Mouse (Mus musculus): ENCODE data around the gene Efna5. TPM values are rescaled to one million over a fixed set of nuclear protein-coding genes. Genes with fewer than 3 reads are reported as not detected.

Gene Efna5
- polyA plus RNA-seq, 1 experiment from 2014 or later, result 70.3 TPM

- no peak overlapping the region for H3K9ac ChIP-seq (replicated peaks; ENCODE audit: low read length)
- 93% methylated on average over 6 of the region's 6 CpGs for WGBS
Measured at GRCm38 (mm10) chr17:62652451-62652850, 228.7 kb downstream of the Efna5 start.

GRCm38 (mm10) chr17:62651696-62652095 lies 229.4 kb downstream of the Efna5 start:
- Histone ChIP-seq H3K4me2 (ENCODE audit: low read depth, low read length) (no peak overlapping the region), H3K4me3 (ENCODE audit: low read depth, low read length) (no peak overlapping the region), H3K9me3 (replicated peaks; ENCODE audit: control insufficient read depth, low read length) (no peaks in the 10 kb centered on the region), H3K27ac (replicated peaks; ENCODE audit: low read depth, low read length) (no peak overlapping the region), H3K27me3 (ENCODE audit: control insufficient read depth, insufficient read depth, low read length) (no peaks in the 10 kb centered on the region), H3K4me1 (ENCODE audit: control insufficient read depth, insufficient read depth, low read length) (no peaks in the 10 kb centered on the region), H3K9ac (replicated peaks; ENCODE audit: low read length) (no peak overlapping the region), H3K36me3 (replicated peaks; ENCODE audit: control insufficient read depth, insufficient read depth, low read depth, low read length) (no peaks in the 10 kb centered on the region)
- no peak for ATAC-seq (replicated peaks; ENCODE audit: insufficient number of reproducible peaks, low FRiP score, low TSS enrichment, low read depth)
- no peak for DNase-seq (ENCODE audit: low spot score)
- 90% methylated on average over 8 of the region's 8 CpGs for WGBS

More at GRCm38 (mm10) chr17:62652451-62652850, 228.7 kb downstream of the Efna5 start:
- Histone ChIP-seq H3K4me3 (ENCODE audit: low read depth, low read length) (no peak overlapping the region), H3K27ac (replicated peaks; ENCODE audit: low read depth, low read length) (no peak overlapping the region), H3K27me3 (ENCODE audit: control insufficient read depth, insufficient read depth, low read length) (no peaks in the 10 kb centered on the region), H3K4me1 (ENCODE audit: control insufficient read depth, insufficient read depth, low read length) (no peaks in the 10 kb centered on the region), H3K36me3 (replicated peaks; ENCODE audit: control insufficient read depth, insufficient read depth, low read depth, low read length) (no peaks in the 10 kb centered on the region), H3K4me2 (ENCODE audit: low read depth, low read length) (no peak overlapping the region), H3K9me3 (replicated peaks; ENCODE audit: control insufficient read depth, low read length) (no peaks in the 10 kb centered on the region)
- DNase-seq (ENCODE audit: low spot score) (no peak), ATAC-seq (replicated peaks; ENCODE audit: insufficient number of reproducible peaks, low FRiP score, low TSS enrichment, low read depth) (no peak)

GRCm38 (mm10) chr17:62649293-62649950 lies 231.7 kb downstream of the Efna5 start:
- H3K27me3 ChIP-seq (ENCODE audit: control insufficient read depth, insufficient read depth, low read length), result no peaks in the 10 kb centered on the region
- 93% methylated on average over 10 of the region's 10 CpGs for WGBS
- no peaks in the 10 kb centered on the region for H3K4me1 ChIP-seq (ENCODE audit: control insufficient read depth, insufficient read depth, low read length)
- DNase-seq (ENCODE audit: low spot score) (no peak), ATAC-seq (replicated peaks; ENCODE audit: insufficient number of reproducible peaks, low FRiP score, low TSS enrichment, low read depth) (no peak)
- no peaks in the 10 kb centered on the region for H3K36me3 ChIP-seq (replicated peaks; ENCODE audit: control insufficient read depth, insufficient read depth, low read depth, low read length)
- no peak overlapping the region for H3K9ac ChIP-seq (replicated peaks; ENCODE audit: low read length)
- no peak overlapping the region for H3K27ac ChIP-seq (replicated peaks; ENCODE audit: low read depth, low read length)
- no peaks in the 10 kb centered on the region for H3K9me3 ChIP-seq (replicated peaks; ENCODE audit: control insufficient read depth, low read length)
- no peak overlapping the region for H3K4me2 ChIP-seq (ENCODE audit: low read depth, low read length)
- no peak overlapping the region for H3K4me3 ChIP-seq (ENCODE audit: low read depth, low read length)

GRCm38 (mm10) chr17:62646836-62647235 lies 234.3 kb downstream of the Efna5 start:
- Histone ChIP-seq H3K9me3 (replicated peaks; ENCODE audit: control insufficient read depth, low read length) (no peaks in the 10 kb centered on the region), H3K4me1 (ENCODE audit: control insufficient read depth, insufficient read depth, low read length) (no peaks in the 10 kb centered on the region), H3K27me3 (ENCODE audit: control insufficient read depth, insufficient read depth, low read length) (no peaks in the 10 kb centered on the region), H3K4me3 (ENCODE audit: low read depth, low read length) (no peak overlapping the region), H3K4me2 (ENCODE audit: low read depth, low read length) (no peak overlapping the region), H3K9ac (replicated peaks; ENCODE audit: low read length) (no peak overlapping the region), H3K36me3 (replicated peaks; ENCODE audit: control insufficient read depth, insufficient read depth, low read depth, low read length) (no peaks in the 10 kb centered on the region), H3K27ac (replicated peaks; ENCODE audit: low read depth, low read length) (no peak overlapping the region)
- no peak for DNase-seq (ENCODE audit: low spot score)
- WGBS, result 96% methylated on average over 8 of the region's 8 CpGs
- ATAC-seq (replicated peaks; ENCODE audit: insufficient number of reproducible peaks, low FRiP score, low TSS enrichment, low read depth), result no peak

GRCm38 (mm10) chr17:62642447-62643145 lies 238.5 kb downstream of the Efna5 start:
- no peak overlapping the region for H3K4me3 ChIP-seq (ENCODE audit: low read depth, low read length)
- ATAC-seq (replicated peaks; ENCODE audit: insufficient number of reproducible peaks, low FRiP score, low TSS enrichment, low read depth) (no peak), DNase-seq (ENCODE audit: low spot score) (no peak)
- no peak overlapping the region for H3K4me2 ChIP-seq (ENCODE audit: low read depth, low read length)
- no peaks in the 10 kb centered on the region for H3K4me1 ChIP-seq (ENCODE audit: control insufficient read depth, insufficient read depth, low read length)
- H3K36me3 ChIP-seq (replicated peaks; ENCODE audit: control insufficient read depth, insufficient read depth, low read depth, low read length), result no peaks in the 10 kb centered on the region
- no peaks in the 10 kb centered on the region for H3K9me3 ChIP-seq (replicated peaks; ENCODE audit: control insufficient read depth, low read length)
- H3K9ac ChIP-seq (replicated peaks; ENCODE audit: low read length), result no peak overlapping the region
- no peak overlapping the region for H3K27ac ChIP-seq (replicated peaks; ENCODE audit: low read depth, low read length)
- H3K27me3 ChIP-seq (ENCODE audit: control insufficient read depth, insufficient read depth, low read length), result no peaks in the 10 kb centered on the region
- 82% methylated on average over 12 of the region's 12 CpGs for WGBS

- no peak overlapping the region for H3K27ac ChIP-seq (replicated peaks; ENCODE audit: low read depth, low read length)
- no peak overlapping the region for H3K4me2 ChIP-seq (ENCODE audit: low read depth, low read length)
- H3K9ac ChIP-seq (replicated peaks; ENCODE audit: low read length), result no peak overlapping the region
- ATAC-seq (replicated peaks; ENCODE audit: insufficient number of reproducible peaks, low FRiP score, low TSS enrichment, low read depth), result no peak
- H3K9me3 ChIP-seq (replicated peaks; ENCODE audit: control insufficient read depth, low read length), result no peaks in the 10 kb centered on the region
- H3K27me3 ChIP-seq (ENCODE audit: control insufficient read depth, insufficient read depth, low read length), result no peaks in the 10 kb centered on the region
- no peak overlapping the region for H3K4me3 ChIP-seq (ENCODE audit: low read depth, low read length)
- H3K4me1 ChIP-seq (ENCODE audit: control insufficient read depth, insufficient read depth, low read length), result no peaks in the 10 kb centered on the region
- no peak for DNase-seq (ENCODE audit: low spot score)
- WGBS, result 82% methylated on average over 6 of the region's 6 CpGs
- H3K36me3 ChIP-seq (replicated peaks; ENCODE audit: control insufficient read depth, insufficient read depth, low read depth, low read length), result no peaks in the 10 kb centered on the region
Measured at GRCm38 (mm10) chr17:62640654-62641053, 240.5 kb downstream of the Efna5 start.

- no peaks in the 10 kb centered on the region for H3K36me3 ChIP-seq (replicated peaks; ENCODE audit: control insufficient read depth, insufficient read depth, low read depth, low read length)
- ATAC-seq (replicated peaks; ENCODE audit: insufficient number of reproducible peaks, low FRiP score, low TSS enrichment, low read depth) (no peak), DNase-seq (ENCODE audit: low spot score) (no peak)
- H3K4me2 ChIP-seq (ENCODE audit: low read depth, low read length), result no peak overlapping the region
- no peaks in the 10 kb centered on the region for H3K27me3 ChIP-seq (ENCODE audit: control insufficient read depth, insufficient read depth, low read length)
- no peak overlapping the region for H3K27ac ChIP-seq (replicated peaks; ENCODE audit: low read depth, low read length)
- no peak overlapping the region for H3K4me3 ChIP-seq (ENCODE audit: low read depth, low read length)
- H3K9ac ChIP-seq (replicated peaks; ENCODE audit: low read length), result no peak overlapping the region
- H3K4me1 ChIP-seq (ENCODE audit: control insufficient read depth, insufficient read depth, low read length), result no peaks in the 10 kb centered on the region
- WGBS, result 85% methylated on average over 7 of the region's 7 CpGs
- H3K9me3 ChIP-seq (replicated peaks; ENCODE audit: control insufficient read depth, low read length), result no peaks in the 10 kb centered on the region
Measured at GRCm38 (mm10) chr17:62636896-62637295, 244.2 kb downstream of the Efna5 start.

GRCm38 (mm10) chr17:62634937-62635336 lies 246.2 kb downstream of the Efna5 start:
- DNase-seq (ENCODE audit: low spot score) (no peak), ATAC-seq (replicated peaks; ENCODE audit: insufficient number of reproducible peaks, low FRiP score, low TSS enrichment, low read depth) (no peak)
- Histone ChIP-seq H3K9me3 (replicated peaks; ENCODE audit: control insufficient read depth, low read length) (no peaks in the 10 kb centered on the region), H3K27me3 (ENCODE audit: control insufficient read depth, insufficient read depth, low read length) (no peaks in the 10 kb centered on the region), H3K4me2 (ENCODE audit: low read depth, low read length) (no peak overlapping the region), H3K36me3 (replicated peaks; ENCODE audit: control insufficient read depth, insufficient read depth, low read depth, low read length) (no peaks in the 10 kb centered on the region), H3K9ac (replicated peaks; ENCODE audit: low read length) (no peak overlapping the region), H3K27ac (replicated peaks; ENCODE audit: low read depth, low read length) (no peak overlapping the region), H3K4me1 (ENCODE audit: control insufficient read depth, insufficient read depth, low read length) (no peaks in the 10 kb centered on the region), H3K4me3 (ENCODE audit: low read depth, low read length) (no peak overlapping the region)
- 64% methylated on average over 3 of the region's 3 CpGs for WGBS
